28 mouse cellular contexts compared by ENCODE assay signal in the genomic region with DNA sequence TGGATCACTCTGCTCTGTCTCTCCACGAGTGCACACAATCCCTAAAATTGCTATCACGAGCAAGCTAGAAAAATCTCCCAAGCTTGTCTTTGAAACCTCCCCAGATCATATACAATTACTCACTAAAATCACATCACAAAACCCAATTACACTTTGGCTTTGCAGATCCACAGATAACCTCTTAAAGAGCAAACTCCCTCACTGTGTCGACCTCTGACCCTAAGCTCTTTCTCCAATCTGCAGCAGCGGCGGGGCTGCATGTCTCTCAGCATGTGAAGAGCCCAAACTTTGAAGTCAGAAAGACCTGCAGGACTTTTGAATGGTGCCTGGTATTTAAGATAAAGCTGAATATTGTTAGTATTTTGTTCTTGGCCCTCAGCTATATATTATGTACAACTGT.
DNase-seq lines count a peak whose midpoint lies in the region; ATAC-seq lines count a peak whose summit lies in the region.
"Had no signal": no experiment of that assay in that cellular context is flagged by ENCODE, and none has a peak within 500 bp of the region (broad histone marks: within the 10 kb centered on the region; RNA-seq: fewer than 3 reads in every experiment).

No protein-coding gene starts in this region.

- WGBS in midbrain, embryonic 11.5 days: 6% methylated on average over 5 of the region's 5 CpGs
- WGBS in midbrain, embryonic 13.5 days: 10% methylated on average over 5 of the region's 5 CpGs

- ATAC-seq in midbrain, embryonic 11.5 days (ENCODE audit: low FRiP score): 0 out of 2 replicates have a peak, but pooled peaks have one; percentile 44
- ATAC-seq in midbrain, embryonic 13.5 days: no peak
- no peak for ATAC-seq in megakaryocyte progenitor cell, adult 5-6 weeks (replicated peaks; ENCODE audit: poor library complexity)
- ATAC-seq: forebrain, embryonic 15.5 days; intestine, postnatal 0 days; lung, postnatal 0 days had no signal

- no peaks in the 10 kb centered on the region for H3K9me3 ChIP-seq in midbrain, embryonic 11.5 days (ENCODE audit: control insufficient read depth, low read length)
- no peaks in the 10 kb centered on the region for H3K9me3 ChIP-seq in midbrain, embryonic 13.5 days
- H3K9me3 ChIP-seq: forebrain, embryonic 15.5 days; heart, embryonic 12.5 days; hindbrain, embryonic 12.5 days; limb, embryonic 10.5 days; limb, embryonic 15.5 days; liver, embryonic 13.5 days; midbrain, embryonic 12.5 days; neural tube, embryonic 12.5 days had no signal

- H3K4me2 ChIP-seq in midbrain, embryonic 11.5 days: no peak overlapping the region
- no peak overlapping the region for H3K4me2 ChIP-seq in midbrain, embryonic 13.5 days (replicated peaks)
- H3K4me2 ChIP-seq: forebrain, embryonic 15.5 days; heart, embryonic 12.5 days; hindbrain, embryonic 12.5 days; limb, embryonic 15.5 days; liver, embryonic 13.5 days; midbrain, embryonic 12.5 days; neural tube, embryonic 12.5 days had no signal

- no peaks in the 10 kb centered on the region for H3K36me3 ChIP-seq in midbrain, embryonic 11.5 days (ENCODE audit: control insufficient read depth, insufficient read depth, low read length)
- H3K36me3 ChIP-seq in midbrain, embryonic 13.5 days: no peaks in the 10 kb centered on the region
- H3K36me3 ChIP-seq: forebrain, embryonic 15.5 days; heart, embryonic 12.5 days; hindbrain, embryonic 12.5 days; limb, embryonic 10.5 days; limb, embryonic 15.5 days; liver, embryonic 13.5 days; midbrain, embryonic 12.5 days; neural tube, embryonic 12.5 days had no signal

- peak; percentile 82 for DNase-seq in midbrain, embryonic 11.5 days (ENCODE audit: low spot score, missing footprints)
- peak; percentile 70 for DNase-seq in embryo, embryonic 10.5 days (ENCODE audit: low spot score)
- DNase-seq in embryo, embryonic 9.5 days (ENCODE audit: extremely low spot score): peak; percentile 39
- DNase-seq in retina, postnatal 1 day: peak; percentile 2
- DNase-seq in natural killer cell, adult 2 months (ENCODE audit: low spot score in 2 of 2): no peak
- DNase-seq: adrenal gland, postnatal 36 days; B cell, adult 2 months; cerebellum, adult 2 months; cerebellum, postnatal 14 days; gastrocnemius, postnatal 36 days; heart, adult 18-20 months; kidney, adult 9 months; kidney, postnatal 10 days; liver, embryonic 13.5 days; lung, adult 18-20 months; thymus, postnatal 14 days had no signal

- H3K27ac ChIP-seq in midbrain, embryonic 11.5 days (ENCODE audit: low read depth, low read length): no peak overlapping the region
- H3K27ac ChIP-seq in midbrain, embryonic 13.5 days: no peak overlapping the region
- H3K27ac ChIP-seq: forebrain, embryonic 15.5 days; hindbrain, embryonic 12.5 days; limb, embryonic 10.5 days; limb, embryonic 15.5 days; liver, embryonic 13.5 days; macrophage; midbrain, embryonic 12.5 days; neural tube, embryonic 12.5 days had no signal

- H3K4me1 ChIP-seq in midbrain, embryonic 11.5 days (ENCODE audit: control insufficient read depth, insufficient read depth, low read length): peaks cover 3% of the 10 kb centered on the region; the same call in 1 of the 2 replicates
- no peaks in the 10 kb centered on the region for H3K4me1 ChIP-seq in midbrain, embryonic 13.5 days (replicated peaks)
- H3K4me1 ChIP-seq: forebrain, embryonic 15.5 days; heart, embryonic 12.5 days; hindbrain, embryonic 12.5 days; limb, embryonic 10.5 days; limb, embryonic 15.5 days; liver, embryonic 13.5 days; midbrain, embryonic 12.5 days; neural tube, embryonic 12.5 days had no signal

- H3K4me3 ChIP-seq in midbrain, embryonic 11.5 days (ENCODE audit: low read depth, low read length): no peak overlapping the region
- no peak overlapping the region for H3K4me3 ChIP-seq in midbrain, embryonic 13.5 days (replicated peaks)
- H3K4me3 ChIP-seq: forebrain, embryonic 15.5 days; heart, embryonic 12.5 days; hindbrain, embryonic 12.5 days; limb, embryonic 10.5 days; limb, embryonic 15.5 days; liver, embryonic 13.5 days; midbrain, embryonic 12.5 days; neural tube, embryonic 12.5 days had no signal

- H3K27me3 ChIP-seq in midbrain, embryonic 11.5 days (ENCODE audit: control insufficient read depth, insufficient read depth, low read length): no peaks in the 10 kb centered on the region
- H3K27me3 ChIP-seq in midbrain, embryonic 13.5 days: no peaks in the 10 kb centered on the region
- H3K27me3 ChIP-seq: forebrain, embryonic 15.5 days; heart, embryonic 12.5 days; hindbrain, embryonic 12.5 days; limb, embryonic 15.5 days; liver, embryonic 13.5 days; midbrain, embryonic 12.5 days; neural tube, embryonic 12.5 days had no signal

- H3K9ac ChIP-seq in midbrain, embryonic 11.5 days (ENCODE audit: low read length): no peak overlapping the region
- no peak overlapping the region for H3K9ac ChIP-seq in midbrain, embryonic 13.5 days (replicated peaks)
- H3K9ac ChIP-seq: forebrain, embryonic 15.5 days; heart, embryonic 12.5 days; hindbrain, embryonic 12.5 days; limb, embryonic 15.5 days; liver, embryonic 13.5 days; midbrain, embryonic 12.5 days; neural tube, embryonic 12.5 days had no signal

Comparison
In these comparisons a context has a peak if more than half of its experiments do, and no peak if none do; other contexts are left out.
1. DNase-seq: peak in midbrain, embryonic 11.5 days (single experiment), embryo, embryonic 10.5 days (single experiment), embryo, embryonic 9.5 days (single experiment) and retina, postnatal 1 day (single experiment); none in natural killer cell, adult 2 months (0 of 2).